Mouse (Mus musculus) testis, postnatal 10 days (tissue): ENCODE measurements around the gene Prom1.

ENCODE experiments used
- DNase-seq: peaks from one replicate; pipeline ENCODE4 v3.0.0; 2021; ENCODE audit warnings: low spot score

Prom1 gene

GRCm38 (mm10) chr5:43971156-43971555, 130.7 kb downstream of the Prom1 start:
- DNase-seq = no peak

DNA sequence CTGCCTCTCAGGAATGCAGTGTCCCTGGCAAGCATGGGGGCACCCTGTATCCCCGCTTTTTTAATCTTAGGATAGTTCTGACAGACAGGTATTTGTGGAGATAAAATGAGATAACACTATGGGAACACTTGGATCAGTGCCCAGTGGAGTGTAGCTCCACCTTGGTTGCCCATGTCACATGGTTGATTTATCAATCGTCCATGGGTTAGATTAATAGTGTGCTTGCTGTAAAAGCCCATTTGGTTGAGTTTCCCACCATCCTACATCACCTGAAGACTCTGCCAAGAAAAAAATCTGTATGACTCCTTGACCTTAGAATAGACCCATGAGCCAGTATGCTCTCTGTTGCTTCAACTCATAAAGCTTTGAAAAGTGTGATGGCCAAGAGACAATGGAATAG, 131.3 kb downstream of the Prom1 start:
- DNase-seq = no peak

DNA sequence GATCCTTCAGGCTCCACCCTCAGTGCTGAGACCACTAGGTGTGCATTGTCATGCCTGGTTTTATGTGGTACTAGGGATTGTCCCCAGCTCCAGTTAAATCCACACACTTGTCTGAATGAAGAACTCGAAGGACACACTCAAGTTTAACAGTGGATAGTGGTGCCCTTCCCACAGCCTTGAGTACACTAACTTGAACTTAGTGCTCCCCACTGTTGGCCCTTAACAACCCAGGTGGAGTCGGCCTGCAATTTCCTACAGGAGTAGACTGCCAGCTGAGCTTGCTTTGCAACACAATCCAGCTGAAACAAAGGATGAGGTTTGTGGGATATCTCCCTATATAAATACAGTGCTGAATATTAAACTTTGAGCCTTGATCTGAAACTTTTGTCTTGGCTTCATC, 133.2 kb downstream of the Prom1 start:
- DNase-seq = no peak

DNA sequence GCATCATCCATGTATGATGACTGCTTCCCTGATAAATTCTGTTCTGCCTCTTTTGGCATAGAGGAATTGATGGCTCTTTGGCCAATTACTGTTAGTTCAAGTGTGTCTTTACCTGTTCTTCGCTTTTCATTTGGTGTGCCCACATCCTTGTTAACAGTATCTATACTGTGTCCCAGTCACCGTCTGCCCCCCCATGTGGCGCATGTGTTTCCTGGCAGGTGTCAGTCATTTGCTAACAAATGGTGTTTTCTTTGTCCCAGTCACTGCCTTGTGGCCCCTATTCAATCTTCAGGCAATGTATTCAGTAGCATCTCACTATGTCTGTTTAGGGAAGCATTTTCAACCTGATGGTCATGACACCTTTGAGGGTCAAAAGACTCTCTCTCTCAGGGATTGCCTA, 140.8 kb downstream of the Prom1 start:
- no peak for DNase-seq

DNA sequence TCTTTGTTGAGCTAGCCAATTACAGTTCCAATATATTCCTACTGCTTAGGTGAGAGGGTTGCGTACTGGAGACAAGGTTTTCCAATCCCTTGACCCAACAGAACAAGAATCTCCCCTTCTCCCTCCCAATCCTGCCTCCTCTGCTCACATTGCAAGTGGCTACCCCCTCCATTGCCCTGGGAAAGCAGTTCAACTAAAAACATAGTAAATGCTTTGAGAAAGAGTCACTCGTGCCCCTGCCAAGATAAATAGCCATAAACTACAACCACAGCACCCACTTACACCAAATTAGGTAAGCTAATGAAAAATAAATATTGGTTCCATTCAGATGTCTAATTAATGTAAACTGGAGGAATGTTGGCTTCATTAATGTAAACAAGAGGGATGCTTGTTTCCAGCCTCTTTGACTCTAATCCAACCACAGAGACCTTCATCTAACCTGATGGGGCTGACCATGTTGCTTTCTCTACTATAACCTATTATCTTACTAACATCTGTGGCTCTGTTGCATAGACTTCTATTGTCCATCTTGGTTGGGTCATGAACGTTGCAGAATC, 141.9 kb downstream of the Prom1 start:
- DNase-seq = no peak

DNA sequence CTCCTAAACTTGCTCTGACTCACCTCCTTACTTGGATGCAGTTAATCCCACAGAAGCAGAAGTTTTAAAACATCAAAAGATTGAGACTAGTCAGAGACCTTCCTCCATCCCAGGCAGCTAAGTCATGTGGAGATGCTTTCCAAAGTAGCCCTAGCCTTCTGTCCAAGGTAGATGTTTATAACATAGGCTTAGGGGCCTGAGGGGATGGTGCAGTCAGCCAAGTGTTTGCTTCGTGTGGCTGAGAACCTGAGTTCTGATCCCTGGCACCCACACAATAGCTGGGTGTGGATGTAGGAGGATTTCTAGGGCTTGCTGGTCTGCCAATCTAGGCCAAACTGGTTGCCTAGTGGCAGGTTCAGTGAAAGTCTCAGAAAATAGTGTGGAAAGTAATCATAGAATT, 148.6 kb downstream of the Prom1 start:
- DNase-seq = no peak

DNA sequence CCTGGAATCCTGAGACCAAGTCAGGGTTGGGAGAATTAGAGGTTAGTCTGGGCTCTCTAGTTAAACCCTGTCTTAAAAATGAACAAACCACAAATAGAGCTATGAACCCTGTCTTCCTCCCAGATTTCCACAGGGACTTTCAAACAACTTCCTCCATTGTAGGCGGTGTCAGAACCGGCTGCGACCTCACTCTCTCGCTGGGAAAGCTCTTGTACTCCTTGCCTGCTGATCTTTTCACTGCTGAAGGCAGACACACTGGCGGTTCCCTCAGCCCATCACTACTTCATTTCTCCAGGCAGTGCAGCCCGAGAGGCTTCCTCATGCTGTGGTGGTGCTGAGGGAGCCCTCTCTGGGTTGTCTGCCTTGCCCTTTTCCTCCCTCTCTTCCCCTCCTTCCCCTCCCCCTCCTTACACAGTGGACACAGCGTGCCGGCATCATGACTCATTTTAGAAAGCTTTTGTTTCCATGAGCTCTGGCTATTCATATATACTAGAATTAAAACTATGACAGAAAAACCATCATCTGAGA, 153.0 kb downstream of the Prom1 start:
- DNase-seq = no peak

GRCm38 (mm10) chr5:43948111-43948743, 153.6 kb downstream of the Prom1 start:
- peak; percentile 41 for DNase-seq

DNA sequence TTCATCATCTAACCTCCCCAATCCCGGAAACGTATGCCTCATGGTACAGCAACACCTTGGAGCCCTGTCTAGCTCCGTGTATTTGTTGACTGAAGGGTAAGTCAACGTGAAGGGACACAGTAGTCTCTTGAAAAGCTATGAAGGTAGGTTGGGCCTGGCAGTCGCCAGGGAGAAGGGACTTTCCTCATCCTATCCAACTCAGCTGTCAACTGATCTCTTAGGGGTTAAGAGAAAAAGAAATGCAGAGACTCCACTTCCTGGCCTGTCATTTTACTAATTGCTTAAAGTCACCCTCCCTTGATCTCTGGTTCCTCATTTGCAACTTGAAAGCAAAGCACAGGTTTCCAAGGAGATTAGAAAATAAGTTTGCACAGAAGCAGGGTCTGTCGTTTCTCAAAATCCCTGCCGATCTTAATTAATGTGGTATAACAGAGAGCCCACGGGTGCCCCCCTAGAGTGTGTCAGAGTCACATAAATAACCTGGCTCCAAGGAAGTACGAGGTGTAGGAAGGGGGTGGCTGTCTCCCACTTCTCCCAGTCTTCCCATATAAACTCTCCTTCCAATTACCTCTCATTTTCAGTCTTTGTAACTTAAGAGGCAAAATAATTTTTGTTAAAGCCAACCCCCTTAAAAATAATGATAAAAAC, 154.4 kb downstream of the Prom1 start:
- DNase-seq = no peak
